Mouse (Mus musculus): ENCODE data around the gene Ttc24. TPM values are rescaled to one million over a fixed set of nuclear protein-coding genes. Genes with fewer than 3 reads are reported as not detected.

Ttc24 gene
- polyA plus RNA-seq, 1 experiment = 0.55 TPM

DNA sequence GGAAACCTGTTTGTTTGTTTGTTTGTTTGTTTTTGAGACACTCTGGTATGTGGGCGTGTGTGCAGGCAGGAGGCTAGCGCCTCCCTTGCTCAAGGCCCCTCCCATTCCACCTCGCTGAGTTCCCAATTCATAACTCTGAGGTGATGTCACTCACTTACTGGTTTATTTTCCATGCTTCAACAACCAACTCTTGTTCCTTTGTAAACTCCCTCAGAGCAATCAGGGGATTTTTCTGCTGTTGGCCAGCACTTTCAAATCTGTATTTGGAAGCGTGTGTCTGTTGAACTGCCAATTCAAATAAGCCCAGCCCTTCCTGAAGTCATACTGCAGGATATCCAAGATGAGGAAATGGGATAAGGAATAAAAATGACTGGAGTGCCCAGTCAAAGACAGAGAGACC lies 4.6 kb upstream of the Ttc24 start:
- no peaks in the 10 kb centered on the region for H3K36me3 ChIP-seq (ENCODE audit: control insufficient read depth, insufficient read depth, low read length)
- 34% methylated on average over 4 of the region's 4 CpGs for WGBS
- no peak for DNase-seq
- no peaks in the 10 kb centered on the region for H3K27me3 ChIP-seq (ENCODE audit: control insufficient read depth, insufficient read depth, low read length)
- peak overlapping the region; percentile 67 for H3K4me3 ChIP-seq (ENCODE audit: control insufficient read depth, insufficient read depth, low read length)
- H3K4me1 ChIP-seq (replicated peaks; ENCODE audit: control insufficient read depth, insufficient read depth, low read length) = peaks cover 9% of the 10 kb centered on the region
- H3K27ac ChIP-seq (ENCODE audit: control insufficient read depth, insufficient read depth, low read length) = no peak overlapping the region
- TF ChIP-seq CTCF (IDR thresholded peaks at IDR 0.05; ENCODE audit: borderline replicate concordance, control insufficient read depth, extremely low read depth, insufficient read depth, low read length, poor library complexity) = no peak
- TF ChIP-seq POLR2A (IDR thresholded peaks at IDR 0.05; ENCODE audit: control insufficient read depth, extremely low read depth, insufficient read depth, low read length, poor library complexity) = no peak

DNA sequence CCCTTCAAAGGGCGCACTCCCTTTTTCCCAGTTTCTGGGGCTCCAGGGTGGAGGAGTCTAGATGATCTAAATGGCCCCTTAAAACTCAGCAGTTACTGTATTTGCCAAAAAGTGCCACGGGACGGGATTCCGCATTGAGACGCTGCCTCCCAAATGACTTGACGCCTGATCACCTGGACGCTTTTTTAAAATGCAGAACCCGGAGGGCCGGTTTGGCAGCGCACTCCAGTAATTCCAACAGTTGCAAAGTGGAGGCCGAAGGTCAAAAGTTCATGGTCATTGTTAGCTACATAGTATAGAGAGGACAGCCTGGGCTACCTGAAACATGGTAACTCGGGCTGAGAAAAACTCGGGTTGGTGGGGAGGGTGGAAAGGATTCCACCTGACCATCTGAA lies 4.1 kb upstream of the Ttc24 start:
- peak overlapping the region; percentile 67 for H3K4me3 ChIP-seq (ENCODE audit: control insufficient read depth, insufficient read depth, low read length)
- 1% methylated on average over 13 of the region's 13 CpGs for WGBS
- H3K36me3 ChIP-seq (ENCODE audit: control insufficient read depth, insufficient read depth, low read length) = no peaks in the 10 kb centered on the region

DNA sequence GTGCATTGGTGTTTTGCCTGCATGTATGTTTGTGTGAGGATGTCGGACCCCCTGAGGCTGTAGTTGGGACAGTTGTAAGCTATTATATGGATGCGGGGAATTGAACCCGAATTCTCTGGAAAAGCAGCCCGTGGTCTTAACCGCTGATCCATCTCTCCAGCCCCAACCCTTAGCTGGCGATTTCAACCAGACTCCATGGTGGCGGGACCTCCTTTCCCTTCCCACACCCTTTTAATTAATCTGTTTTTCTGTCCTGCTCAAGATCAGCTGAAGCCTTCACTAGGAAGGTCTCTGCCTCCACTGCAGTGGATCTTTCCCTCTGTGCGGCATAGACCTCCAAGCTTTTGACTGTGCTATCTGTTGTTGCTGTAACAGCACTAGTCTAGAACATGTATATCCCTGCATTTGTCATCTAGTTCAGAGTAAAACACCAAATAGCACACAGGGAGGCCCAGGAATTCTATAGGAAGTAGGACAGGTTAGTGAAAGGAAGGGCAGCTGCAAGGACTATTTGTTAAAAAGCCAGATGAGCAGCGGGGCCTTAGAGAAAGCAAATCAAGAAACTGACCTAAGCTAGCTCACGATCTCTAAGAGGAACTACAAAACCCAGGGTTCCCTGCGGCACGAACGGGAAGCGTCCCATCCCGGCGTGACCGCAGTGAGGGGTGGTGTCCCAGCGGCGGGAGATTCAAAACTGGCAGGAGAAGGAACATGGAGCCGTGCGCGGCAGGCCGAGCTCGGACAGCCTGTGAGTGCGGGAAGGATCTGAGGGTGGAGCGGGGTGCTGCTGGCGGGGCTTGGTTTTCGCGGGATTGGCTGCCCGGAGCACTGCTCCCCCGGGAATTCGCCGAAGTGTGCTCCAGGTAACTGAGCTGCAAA lies 3.5 kb upstream of the Ttc24 start, which contains the start of gene Iqgap3:
TSS of gene Iqgap3 (plus strand) at position 627 of the 879 bp plus-strand sequence.
- Histone ChIP-seq H3K4me1 (replicated peaks; ENCODE audit: control insufficient read depth, insufficient read depth, low read length) (peaks cover 9% of the 10 kb centered on the region), H3K27me3 (ENCODE audit: control insufficient read depth, insufficient read depth, low read length) (no peaks in the 10 kb centered on the region), H3K36me3 (ENCODE audit: control insufficient read depth, insufficient read depth, low read length) (no peaks in the 10 kb centered on the region), H3K4me3 (ENCODE audit: control insufficient read depth, insufficient read depth, low read length) (peak within 1 kb of the TSS; percentile 67), H3K27ac (ENCODE audit: control insufficient read depth, insufficient read depth, low read length) (no peak within 1 kb of the TSS)
- WGBS = 21% methylated on average over 33 of the region's 33 CpGs
- peak; percentile 83 for DNase-seq
- no peak for TF ChIP-seq CTCF (IDR thresholded peaks at IDR 0.05; ENCODE audit: borderline replicate concordance, control insufficient read depth, extremely low read depth, insufficient read depth, low read length, poor library complexity)
- TF ChIP-seq POLR2A (IDR thresholded peaks at IDR 0.05; ENCODE audit: control insufficient read depth, extremely low read depth, insufficient read depth, low read length, poor library complexity) = no peak

More for the DNA sequence above, 4.1 kb upstream of the Ttc24 start:
- TF ChIP-seq POLR2A (IDR thresholded peaks at IDR 0.05; ENCODE audit: control insufficient read depth, extremely low read depth, insufficient read depth, low read length, poor library complexity) = no peak
- no peak for TF ChIP-seq CTCF (IDR thresholded peaks at IDR 0.05; ENCODE audit: borderline replicate concordance, control insufficient read depth, extremely low read depth, insufficient read depth, low read length, poor library complexity)
- Histone ChIP-seq H3K4me1 (replicated peaks; ENCODE audit: control insufficient read depth, insufficient read depth, low read length) (peaks cover 9% of the 10 kb centered on the region), H3K27me3 (ENCODE audit: control insufficient read depth, insufficient read depth, low read length) (no peaks in the 10 kb centered on the region), H3K27ac (ENCODE audit: control insufficient read depth, insufficient read depth, low read length) (no peak overlapping the region)
- no peak for DNase-seq

- 60% methylated on average over 8 of the region's 8 CpGs for WGBS
- no peaks in the 10 kb centered on the region for H3K36me3 ChIP-seq (ENCODE audit: control insufficient read depth, insufficient read depth, low read length)
- H3K27ac ChIP-seq (ENCODE audit: control insufficient read depth, insufficient read depth, low read length) = no peak overlapping the region
- no peak overlapping the region for H3K4me3 ChIP-seq (ENCODE audit: control insufficient read depth, insufficient read depth, low read length)
- TF ChIP-seq CTCF (IDR thresholded peaks at IDR 0.05; ENCODE audit: borderline replicate concordance, control insufficient read depth, extremely low read depth, insufficient read depth, low read length, poor library complexity) (no peak), POLR2A (IDR thresholded peaks at IDR 0.05; ENCODE audit: control insufficient read depth, extremely low read depth, insufficient read depth, low read length, poor library complexity) (no peak)
- no peak for DNase-seq
- H3K27me3 ChIP-seq (ENCODE audit: control insufficient read depth, insufficient read depth, low read length) = no peaks in the 10 kb centered on the region
- H3K4me1 ChIP-seq (replicated peaks; ENCODE audit: control insufficient read depth, insufficient read depth, low read length) = peaks cover 6% of the 10 kb centered on the region
Observed at GRCm38 (mm10) chr3:88077441-88077840, 663 bp downstream of the Ttc24 start.

- 89% methylated on average over 8 of the region's 8 CpGs for WGBS
- no peak for DNase-seq
- Histone ChIP-seq H3K27ac (ENCODE audit: control insufficient read depth, insufficient read depth, low read length) (no peak overlapping the region), H3K4me3 (ENCODE audit: control insufficient read depth, insufficient read depth, low read length) (no peak overlapping the region), H3K36me3 (ENCODE audit: control insufficient read depth, insufficient read depth, low read length) (no peaks in the 10 kb centered on the region), H3K27me3 (ENCODE audit: control insufficient read depth, insufficient read depth, low read length) (no peaks in the 10 kb centered on the region), H3K4me1 (replicated peaks; ENCODE audit: control insufficient read depth, insufficient read depth, low read length) (no peaks in the 10 kb centered on the region)
- no peak for TF ChIP-seq CTCF (IDR thresholded peaks at IDR 0.05; ENCODE audit: borderline replicate concordance, control insufficient read depth, extremely low read depth, insufficient read depth, low read length, poor library complexity)
- TF ChIP-seq POLR2A (IDR thresholded peaks at IDR 0.05; ENCODE audit: control insufficient read depth, extremely low read depth, insufficient read depth, low read length, poor library complexity) = no peak
Observed at GRCm38 (mm10) chr3:88074766-88075165, 3.3 kb downstream of the Ttc24 start.

GRCm38 (mm10) chr3:88074351-88074750 lies 3.8 kb downstream of the Ttc24 start:
- no peak for DNase-seq
- no peaks in the 10 kb centered on the region for H3K27me3 ChIP-seq (ENCODE audit: control insufficient read depth, insufficient read depth, low read length)
- H3K36me3 ChIP-seq (ENCODE audit: control insufficient read depth, insufficient read depth, low read length) = no peaks in the 10 kb centered on the region
- H3K4me3 ChIP-seq (ENCODE audit: control insufficient read depth, insufficient read depth, low read length) = no peak overlapping the region
- H3K4me1 ChIP-seq (replicated peaks; ENCODE audit: control insufficient read depth, insufficient read depth, low read length) = no peaks in the 10 kb centered on the region
- H3K27ac ChIP-seq (ENCODE audit: control insufficient read depth, insufficient read depth, low read length) = no peak overlapping the region
- WGBS = 82% methylated on average over 2 of the region's 2 CpGs
- no peak for TF ChIP-seq CTCF (IDR thresholded peaks at IDR 0.05; ENCODE audit: borderline replicate concordance, control insufficient read depth, extremely low read depth, insufficient read depth, low read length, poor library complexity)
- no peak for TF ChIP-seq POLR2A (IDR thresholded peaks at IDR 0.05; ENCODE audit: control insufficient read depth, extremely low read depth, insufficient read depth, low read length, poor library complexity)
